Mouse (Mus musculus) C2C12 (cell line): ENCODE measurements at regions not wholly inside any gene's neighbourhood (a gene's known extent, or its start where the extent isn't known, plus 50 kb on each side); places are given as distances from the start of the nearest gene placed in this dataset.

Experiments
- CEBPB ChIP-seq: IDR thresholded peaks from one replicate; pipeline ENCODE4 v1.6.1; 2011; ENCODE audit warnings: low read depth, mild to moderate bottlenecking, control low read depth, moderate library complexity
- CTCF ChIP-seq: IDR thresholded peaks from one replicate; pipeline ENCODE4 v1.5.1; 2011; ENCODE audit not compliant: control insufficient read depth, insufficient read depth, insufficient read length
- MAX ChIP-seq: IDR thresholded peaks from one replicate; pipeline ENCODE4 v1.6.1; 2011; ENCODE audit warnings: mild to moderate bottlenecking, control low read depth
- MYOG ChIP-seq: IDR thresholded peaks from one replicate; pipeline ENCODE4 v1.6.1; 2011; ENCODE audit not compliant: control insufficient read depth, insufficient read length; ENCODE audit errors: extremely low read depth

- no peak for TF ChIP-seq CTCF
- no peak for TF ChIP-seq MAX
- TF ChIP-seq MYOG: no peak
- no peak for TF ChIP-seq CEBPB
Observed at GRCm38 (mm10) chr4:55652628-55653027, 120.4 kb upstream of the Klf4 start.
